Mouse (Mus musculus) CD4-positive, CD25-positive, alpha-beta regulatory T cell, adult 4 months (primary cell): Measurements from ENCODE around the gene Acsl5. TPM values are rescaled to one million over a fixed set of nuclear protein-coding genes. Genes with fewer than 3 reads are reported as not detected.

Experiments
- ATAC-seq: one replicate; pipeline ENCODE4 v1.8.0; 2017
- polyA plus RNA-seq, 2 experiments: library from polyadenylated mRNA; unstranded; fragments of 100-300 nt; shearing (Covaris generic); gene quantifications; one replicate each; pipeline ENCODE4 v1.2.1; 2017

Acsl5 gene
- polyA plus RNA-seq, result 10 to 100 TPM; 66.4 to 83.1 TPM

- no peak for ATAC-seq
These were observed at the start of gene Acsl5 for GRCm38 (mm10) chr19:55251383-55252124. TSS of gene Acsl5 (plus strand) at chr19:55251938.

- ATAC-seq, result no peak
These were observed 45.1 kb upstream of the Acsl5 start for GRCm38 (mm10) chr19:55206482-55207138.

GRCm38 (mm10) chr19:55207205-55207604 is 44.5 kb upstream of the Acsl5 start:
- no peak for ATAC-seq

GRCm38 (mm10) chr19:55207746-55208538 is 43.8 kb upstream of the Acsl5 start:
- ATAC-seq, result no peak

- ATAC-seq, result no peak
These were observed 43.1 kb upstream of the Acsl5 start for GRCm38 (mm10) chr19:55208654-55209053.

GRCm38 (mm10) chr19:55209084-55209483 is 42.7 kb upstream of the Acsl5 start:
- no peak for ATAC-seq

GRCm38 (mm10) chr19:55211698-55212097 is 40.0 kb upstream of the Acsl5 start:
- ATAC-seq, result no peak

GRCm38 (mm10) chr19:55213617-55214340 is 38.0 kb upstream of the Acsl5 start:
- ATAC-seq, result no peak

- ATAC-seq, result no peak
These were observed 34.9 kb upstream of the Acsl5 start for GRCm38 (mm10) chr19:55216876-55217275.

- ATAC-seq, result no peak
These were observed 34.4 kb upstream of the Acsl5 start for GRCm38 (mm10) chr19:55217365-55217764.

GRCm38 (mm10) chr19:55218192-55218739 is 33.5 kb upstream of the Acsl5 start:
- ATAC-seq, result peak; percentile 84

- no peak for ATAC-seq
These were observed 33.0 kb upstream of the Acsl5 start for GRCm38 (mm10) chr19:55218741-55219221.

GRCm38 (mm10) chr19:55219359-55219758 is 32.4 kb upstream of the Acsl5 start:
- no peak for ATAC-seq

- ATAC-seq, result no peak
These were observed 30.5 kb upstream of the Acsl5 start for GRCm38 (mm10) chr19:55221208-55221607.

GRCm38 (mm10) chr19:55222268-55222667 is 29.5 kb upstream of the Acsl5 start:
- ATAC-seq, result no peak

- ATAC-seq, result no peak
These were observed 25.1 kb upstream of the Acsl5 start for GRCm38 (mm10) chr19:55226621-55227020.

GRCm38 (mm10) chr19:55227135-55227534 is 24.6 kb upstream of the Acsl5 start:
- no peak for ATAC-seq

- no peak for ATAC-seq
These were observed 20.7 kb upstream of the Acsl5 start for GRCm38 (mm10) chr19:55231081-55231480.

GRCm38 (mm10) chr19:55232136-55232535 is 19.6 kb upstream of the Acsl5 start:
- no peak for ATAC-seq

GRCm38 (mm10) chr19:55236026-55236425 is 15.7 kb upstream of the Acsl5 start:
- no peak for ATAC-seq

- ATAC-seq, result no peak
These were observed 15.2 kb upstream of the Acsl5 start for GRCm38 (mm10) chr19:55236564-55236963.

GRCm38 (mm10) chr19:55239766-55240426 is 11.8 kb upstream of the Acsl5 start:
- ATAC-seq, result no peak
